Mouse (Mus musculus) hindbrain, embryonic 15.5 days (tissue): ENCODE measurements around the gene Tmppe. TPM values are rescaled to one million over a fixed set of nuclear protein-coding genes. Genes with fewer than 3 reads are reported as not detected.

Experiments used
- ATAC-seq: fragments of 200-750 bp; cut with Nextera tagmentation; 2 replicates; pipeline ENCODE4 v1.8.0; 2017; ENCODE audit warnings: low read depth, moderate number of reproducible peaks, moderate TSS enrichment; ENCODE audit not compliant: low FRiP score
- H3K27ac ChIP-seq: fragments of 300-500 bp; sonication (generic); replicated peaks from 2 replicates; pipeline ENCODE4 v1.5.1; 2015; ENCODE audit warnings: mild to moderate bottlenecking, inconsistent platforms
- H3K27me3 ChIP-seq: fragments of 300-500 bp; sonication (generic); 2 replicates; pipeline ENCODE4 v1.6.1; 2015; ENCODE audit warnings: control low read depth, inconsistent platforms
- H3K36me3 ChIP-seq: fragments of 300-500 bp; sonication (generic); 2 replicates; pipeline ENCODE4 v1.6.1; 2015; ENCODE audit warnings: control low read depth, inconsistent platforms
- H3K4me1 ChIP-seq: fragments of 300-500 bp; sonication (generic); replicated peaks from 2 replicates; pipeline ENCODE4 v1.6.1; 2015; ENCODE audit warnings: control low read depth, inconsistent platforms
- H3K4me2 ChIP-seq: fragments of 300-500 bp; sonication (generic); 2 replicates; pipeline ENCODE4 v1.6.1; 2015; ENCODE audit warnings: moderate library complexity, mild to moderate bottlenecking, inconsistent platforms
- H3K4me3 ChIP-seq: fragments of 300-500 bp; sonication (generic); 2 replicates; pipeline ENCODE4 v1.5.1; 2015; ENCODE audit warnings: mild to moderate bottlenecking, inconsistent platforms
- H3K9ac ChIP-seq: fragments of 300-500 bp; sonication (generic); 2 replicates; pipeline ENCODE4 v1.6.1; 2015; ENCODE audit warnings: inconsistent platforms
- H3K9me3 ChIP-seq: fragments of 300-500 bp; sonication (generic); 2 replicates; pipeline ENCODE4 v1.6.1; 2016; ENCODE audit warnings: control low read depth, inconsistent platforms
- WGBS: fragments of 180-500 bp; shearing (Covaris S2); methylation state at CpG from one replicate; pipeline ENCODE4 v1.1.7; 2015; 5-methylcytosine and 5-hydroxymethylcytosine counted together
- polyA plus RNA-seq: library from polyadenylated mRNA; unstranded; fragments of >200 nt; fragmentation: Nextera tagmentation; extraction: Ambion mirVana; gene quantifications from 2 replicates; pipeline ENCODE4 v1.2.1, GENCODE M21; 2015

The Tmppe gene
- polyA plus RNA-seq, 1 experiment from 2014 or later: 10.1 TPM

DNA sequence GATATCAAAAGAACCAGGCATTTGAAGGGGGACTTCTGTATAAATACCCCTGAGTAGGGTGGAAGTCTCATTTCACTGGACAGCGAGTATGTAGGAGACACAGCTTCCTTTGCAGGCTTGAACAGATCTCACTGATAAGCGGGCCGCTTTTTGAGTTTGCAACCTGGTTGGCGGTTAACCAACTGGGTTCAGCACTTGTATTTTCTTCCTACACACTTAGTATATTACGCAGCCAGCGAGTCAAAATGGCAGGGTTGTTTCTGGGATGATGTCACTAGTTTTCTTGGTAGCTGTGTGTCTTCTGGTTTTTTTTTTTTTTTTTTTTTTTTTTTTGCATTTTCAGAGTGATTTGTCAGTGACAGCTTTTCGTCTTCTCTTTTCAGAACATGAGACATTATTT, 20.9 kb downstream of the Tmppe start:
- H3K27me3 ChIP-seq: no peaks in the 10 kb centered on the region
- ATAC-seq: no peak
- H3K4me2 ChIP-seq: no peak overlapping the region
- H3K9ac ChIP-seq: no peak overlapping the region
- 95% methylated on average over 7 of the region's 7 CpGs for WGBS
- H3K4me3 ChIP-seq: no peak overlapping the region
- H3K9me3 ChIP-seq: no peaks in the 10 kb centered on the region
- H3K4me1 ChIP-seq: no peaks in the 10 kb centered on the region
- H3K36me3 ChIP-seq: peaks cover 11% of the 10 kb centered on the region
- no peak overlapping the region for H3K27ac ChIP-seq

DNA sequence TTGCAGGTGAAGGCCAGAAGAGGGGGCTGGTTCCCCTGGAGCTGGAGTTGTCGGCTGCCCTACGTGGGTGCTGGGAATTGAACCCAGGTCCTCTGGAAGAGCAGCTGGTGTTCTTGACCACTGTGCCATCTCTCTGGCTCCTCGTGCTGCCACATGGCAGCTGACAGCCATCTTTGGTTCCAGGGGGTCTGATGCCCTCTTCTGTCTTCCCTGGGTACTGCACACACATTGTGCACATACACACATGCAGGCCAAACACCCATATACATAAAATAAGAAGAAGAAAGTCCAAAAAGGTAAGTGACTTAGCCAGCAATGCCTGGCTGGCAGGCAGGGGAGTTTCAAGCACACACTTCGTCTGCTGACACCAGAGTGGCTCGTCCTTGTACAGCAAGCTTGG, 24.7 kb downstream of the Tmppe start:
- Histone ChIP-seq H3K9me3 (no peaks in the 10 kb centered on the region), H3K36me3 (peaks cover 13% of the 10 kb centered on the region), H3K27ac (no peak overlapping the region), H3K4me3 (no peak overlapping the region), H3K27me3 (no peaks in the 10 kb centered on the region), H3K4me2 (no peak overlapping the region), H3K4me1 (no peaks in the 10 kb centered on the region), H3K9ac (no peak overlapping the region)
- WGBS: 98% methylated on average over 5 of the region's 5 CpGs
- ATAC-seq: no peak

DNA sequence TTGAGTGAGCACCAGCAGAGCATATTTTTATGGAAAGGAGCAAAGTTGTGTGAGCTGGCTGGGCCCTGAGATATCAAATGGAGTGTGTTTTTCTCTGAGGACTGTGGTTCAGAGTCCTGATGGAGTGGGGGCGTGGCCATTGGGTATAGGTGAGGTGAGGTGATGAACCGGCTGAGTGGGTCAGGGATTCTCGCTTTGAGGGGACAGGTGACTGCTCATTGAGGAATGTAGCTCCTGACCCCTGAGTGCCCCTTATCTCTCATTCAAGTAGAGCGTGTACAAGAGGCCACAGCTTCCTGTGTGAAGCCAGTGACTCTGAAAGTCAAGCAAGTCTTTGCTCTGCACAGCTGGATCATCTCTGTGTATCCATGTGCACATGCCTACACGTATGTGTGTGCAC, 25.3 kb downstream of the Tmppe start:
- ATAC-seq: no peak

DNA sequence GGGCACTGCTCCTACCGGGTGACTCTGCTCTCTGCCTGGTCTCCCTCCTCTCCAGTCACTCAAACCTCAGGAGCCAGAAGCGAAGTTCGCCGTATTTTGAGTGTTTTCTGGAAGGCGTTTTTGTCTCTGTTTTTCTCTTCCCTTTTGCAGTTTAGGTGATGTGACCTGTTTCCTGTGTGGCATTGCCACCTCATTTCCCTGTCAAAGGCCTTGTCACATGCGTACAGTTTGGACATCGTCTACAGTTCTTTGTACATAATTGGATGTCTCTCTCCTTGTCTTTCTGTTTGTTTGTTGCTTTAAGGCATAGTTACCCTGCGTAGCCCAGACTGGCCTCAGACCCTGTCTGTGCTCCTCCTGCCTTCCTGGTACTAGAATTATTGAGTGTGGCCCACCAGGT, 26.5 kb downstream of the Tmppe start:
- WGBS: 92% methylated on average over 8 of the region's 8 CpGs
- H3K9me3 ChIP-seq: no peaks in the 10 kb centered on the region
- H3K9ac ChIP-seq: no peak overlapping the region
- no peaks in the 10 kb centered on the region for H3K4me1 ChIP-seq
- H3K4me3 ChIP-seq: no peak overlapping the region
- no peaks in the 10 kb centered on the region for H3K27me3 ChIP-seq
- H3K36me3 ChIP-seq: peaks cover 14% of the 10 kb centered on the region
- H3K27ac ChIP-seq: no peak overlapping the region
- ATAC-seq: no peak
- H3K4me2 ChIP-seq: no peak overlapping the region

More for the DNA sequence above, 25.3 kb downstream of the Tmppe start:
- no peak overlapping the region for H3K4me3 ChIP-seq
- H3K9ac ChIP-seq: no peak overlapping the region
- 97% methylated on average over 5 of the region's 5 CpGs for WGBS
- H3K9me3 ChIP-seq: no peaks in the 10 kb centered on the region
- no peaks in the 10 kb centered on the region for H3K27me3 ChIP-seq
- H3K4me2 ChIP-seq: no peak overlapping the region
- peaks cover 14% of the 10 kb centered on the region for H3K36me3 ChIP-seq
- no peaks in the 10 kb centered on the region for H3K4me1 ChIP-seq
- no peak overlapping the region for H3K27ac ChIP-seq

DNA sequence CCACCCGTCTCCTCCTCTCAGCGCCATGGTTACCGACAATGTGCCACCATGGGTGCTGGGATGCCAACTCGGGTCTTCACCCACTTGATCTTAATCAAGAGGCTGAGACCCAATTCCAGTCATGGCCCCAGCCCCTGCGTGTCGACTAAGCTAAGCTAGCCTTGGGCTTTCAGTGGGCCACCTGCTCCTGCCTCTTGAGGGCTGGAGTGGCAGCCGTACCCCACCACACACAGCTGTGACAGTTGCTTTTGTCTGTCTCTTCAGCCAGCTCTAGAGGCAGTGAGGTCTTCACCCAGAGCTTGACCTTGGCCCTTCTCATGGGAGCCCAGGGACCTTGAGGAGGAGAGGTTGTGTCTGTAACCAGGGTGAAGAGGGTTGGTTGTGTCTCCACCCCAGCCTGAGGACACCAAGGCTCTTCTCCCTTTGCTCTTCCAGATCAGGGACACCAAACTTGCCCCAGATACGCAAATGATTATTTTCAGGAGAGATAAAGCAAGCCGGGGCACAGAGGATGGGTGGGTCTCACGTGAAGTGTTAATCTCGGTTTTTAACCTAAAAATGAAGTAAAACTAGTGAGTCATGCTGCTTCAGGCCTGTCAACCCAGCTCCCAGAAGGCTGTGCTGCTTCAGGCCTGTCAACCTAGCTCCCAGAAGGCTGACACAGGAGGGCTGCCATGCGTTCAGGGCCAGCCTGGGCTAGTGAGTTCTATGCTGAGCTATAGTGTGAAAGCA, 27.4 kb downstream of the Tmppe start:
- no peak overlapping the region for H3K27ac ChIP-seq
- no peak overlapping the region for H3K9ac ChIP-seq
- H3K9me3 ChIP-seq: no peaks in the 10 kb centered on the region
- H3K4me3 ChIP-seq: no peak overlapping the region
- H3K36me3 ChIP-seq: peaks cover 14% of the 10 kb centered on the region
- no peak for ATAC-seq
- no peaks in the 10 kb centered on the region for H3K27me3 ChIP-seq
- WGBS: 81% methylated on average over 12 of the region's 12 CpGs
- H3K4me1 ChIP-seq: no peaks in the 10 kb centered on the region
- H3K4me2 ChIP-seq: no peak overlapping the region

DNA sequence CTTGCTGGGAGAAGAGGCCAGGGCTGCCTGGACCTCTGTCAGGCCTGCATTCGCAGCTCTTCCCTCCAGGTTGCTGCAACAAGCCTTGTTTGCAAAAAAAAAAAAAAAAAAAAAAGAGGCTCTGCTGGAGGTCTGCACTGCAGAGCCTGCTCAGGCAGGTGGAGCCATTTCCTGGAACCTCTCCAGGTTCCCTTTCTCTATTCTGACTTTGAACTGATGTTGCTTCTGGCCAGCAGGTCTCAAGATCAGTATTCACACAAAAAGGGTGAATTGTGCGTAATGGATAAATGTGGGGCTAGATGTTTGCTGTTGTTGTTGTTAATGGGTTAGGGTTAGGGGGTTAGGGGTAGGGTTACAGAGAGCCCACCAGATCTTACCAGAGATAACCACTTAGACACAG, 34.8 kb downstream of the Tmppe start:
- ATAC-seq: no peak
- H3K9ac ChIP-seq: no peak overlapping the region
- peaks cover 15% of the 10 kb centered on the region; the same call in 1 of the 2 replicates for H3K36me3 ChIP-seq
- peaks cover 5% of the 10 kb centered on the region; the same call in 1 of the 2 replicates for H3K9me3 ChIP-seq
- H3K4me2 ChIP-seq: no peak overlapping the region
- no peak overlapping the region for H3K4me3 ChIP-seq
- WGBS: 67% methylated on average over 2 of the region's 2 CpGs
- H3K4me1 ChIP-seq: no peaks in the 10 kb centered on the region
- no peak overlapping the region for H3K27ac ChIP-seq
- no peaks in the 10 kb centered on the region for H3K27me3 ChIP-seq

DNA sequence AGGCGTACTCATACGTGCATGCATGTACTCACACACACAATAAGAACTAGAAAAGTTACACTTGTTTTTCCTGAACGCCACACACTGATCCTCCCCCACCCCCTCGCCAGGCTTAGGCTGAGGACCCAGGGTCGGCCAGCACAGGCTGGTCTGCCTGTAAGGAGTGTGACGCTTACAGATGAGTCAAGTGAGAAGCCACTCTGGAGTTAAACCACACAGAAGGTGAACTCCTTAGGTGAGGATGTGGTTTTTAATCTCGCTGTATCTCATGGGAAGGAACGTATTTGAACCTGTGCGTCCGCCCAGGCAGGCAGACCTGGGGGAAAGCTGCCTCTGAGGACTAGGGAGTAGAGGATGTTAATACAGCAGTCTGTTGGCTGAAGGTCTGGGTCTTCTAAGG, 39.6 kb downstream of the Tmppe start:
- Histone ChIP-seq H3K4me1 (no peaks in the 10 kb centered on the region), H3K9me3 (peaks cover 5% of the 10 kb centered on the region; the same call in 1 of the 2 replicates), H3K27me3 (no peaks in the 10 kb centered on the region), H3K9ac (no peak overlapping the region), H3K4me3 (no peak overlapping the region), H3K4me2 (no peak overlapping the region), H3K36me3 (peaks cover 15% of the 10 kb centered on the region; the same call in 1 of the 2 replicates), H3K27ac (no peak overlapping the region)
- ATAC-seq: no peak
- WGBS: 88% methylated on average over 10 of the region's 10 CpGs

DNA sequence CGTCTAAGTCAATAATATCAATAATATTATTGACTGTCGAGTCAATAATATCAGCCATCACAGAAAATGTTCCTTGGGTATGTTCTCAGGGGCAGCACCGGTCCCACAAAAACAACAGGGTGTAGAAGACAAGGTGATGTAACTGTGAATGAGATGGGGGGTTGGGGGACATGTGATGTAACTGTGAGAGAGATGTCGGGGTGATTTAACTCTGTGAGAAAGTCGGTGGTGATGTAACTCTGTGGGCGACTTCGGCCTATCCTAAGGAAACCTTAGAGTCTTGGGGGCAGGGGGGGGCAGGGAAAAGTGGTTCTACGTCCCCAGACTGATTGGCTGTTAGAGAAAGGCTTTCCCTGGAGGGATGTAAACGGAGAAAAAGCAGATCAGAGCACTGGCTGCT, 41.3 kb downstream of the Tmppe start:
- Histone ChIP-seq H3K27ac (no peak overlapping the region), H3K36me3 (0 out of 2 replicates have a peak, but pooled peaks cover 2% of the 10 kb centered on the region), H3K27me3 (no peaks in the 10 kb centered on the region), H3K4me1 (no peaks in the 10 kb centered on the region), H3K9me3 (no peaks in the 10 kb centered on the region), H3K9ac (no peak overlapping the region), H3K4me2 (no peak overlapping the region), H3K4me3 (no peak overlapping the region)
- 94% methylated on average over 9 of the region's 9 CpGs for WGBS
- no peak for ATAC-seq

DNA sequence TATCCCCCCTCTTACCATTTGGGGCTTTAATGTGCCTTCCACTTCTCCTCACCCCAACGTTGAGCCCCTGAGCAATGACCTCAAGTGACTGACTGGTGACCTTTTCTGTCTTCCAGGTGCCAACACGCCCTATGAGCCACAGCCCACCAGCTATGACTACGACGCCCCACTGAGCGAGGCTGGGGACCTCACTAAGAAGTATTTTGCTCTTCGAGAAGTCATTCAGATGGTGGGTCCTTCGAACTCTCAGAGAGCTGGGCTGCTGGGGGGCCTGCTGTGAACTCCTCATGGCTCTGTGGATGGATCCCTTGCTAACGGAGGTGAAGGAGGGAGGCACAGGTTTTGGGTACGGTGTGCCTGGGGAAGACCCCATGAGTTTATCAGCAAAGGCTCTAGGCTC, 42.0 kb downstream of the Tmppe start:
- H3K4me1 ChIP-seq: no peaks in the 10 kb centered on the region
- no peak for ATAC-seq
- H3K36me3 ChIP-seq: 0 out of 2 replicates have a peak, but pooled peaks cover 2% of the 10 kb centered on the region
- H3K4me3 ChIP-seq: no peak overlapping the region
- no peak overlapping the region for H3K4me2 ChIP-seq
- no peaks in the 10 kb centered on the region for H3K9me3 ChIP-seq
- no peaks in the 10 kb centered on the region for H3K27me3 ChIP-seq
- H3K9ac ChIP-seq: no peak overlapping the region
- no peak overlapping the region for H3K27ac ChIP-seq
- 85% methylated on average over 9 of the region's 9 CpGs for WGBS

DNA sequence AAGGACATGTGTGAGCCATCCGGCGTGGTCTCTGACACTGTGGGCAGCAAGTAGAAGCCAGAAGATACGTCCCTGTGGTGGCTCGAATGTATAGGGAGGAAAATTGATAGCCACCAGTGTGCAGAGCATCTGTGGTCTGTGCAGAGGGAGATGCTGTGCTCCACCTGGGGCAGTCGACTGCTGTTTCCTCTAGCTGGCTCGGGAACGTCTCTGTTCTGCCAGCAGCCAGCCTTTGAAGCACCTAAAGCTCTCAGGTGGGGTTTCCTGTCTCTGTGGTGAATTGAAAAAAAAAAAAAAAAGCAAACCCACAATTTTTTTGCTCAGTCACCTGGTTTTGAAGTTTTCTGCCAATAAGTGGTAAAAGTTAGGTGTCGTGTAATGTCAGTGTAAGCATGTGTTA, 42.4 kb downstream of the Tmppe start:
- H3K9ac ChIP-seq: no peak overlapping the region
- no peak overlapping the region for H3K27ac ChIP-seq
- no peak overlapping the region for H3K4me3 ChIP-seq
- H3K4me1 ChIP-seq: no peaks in the 10 kb centered on the region
- H3K9me3 ChIP-seq: no peaks in the 10 kb centered on the region
- no peaks in the 10 kb centered on the region for H3K27me3 ChIP-seq
- no peak for ATAC-seq
- H3K36me3 ChIP-seq: 0 out of 2 replicates have a peak, but pooled peaks cover 2% of the 10 kb centered on the region
- H3K4me2 ChIP-seq: no peak overlapping the region
- 92% methylated on average over 8 of the region's 8 CpGs for WGBS

DNA sequence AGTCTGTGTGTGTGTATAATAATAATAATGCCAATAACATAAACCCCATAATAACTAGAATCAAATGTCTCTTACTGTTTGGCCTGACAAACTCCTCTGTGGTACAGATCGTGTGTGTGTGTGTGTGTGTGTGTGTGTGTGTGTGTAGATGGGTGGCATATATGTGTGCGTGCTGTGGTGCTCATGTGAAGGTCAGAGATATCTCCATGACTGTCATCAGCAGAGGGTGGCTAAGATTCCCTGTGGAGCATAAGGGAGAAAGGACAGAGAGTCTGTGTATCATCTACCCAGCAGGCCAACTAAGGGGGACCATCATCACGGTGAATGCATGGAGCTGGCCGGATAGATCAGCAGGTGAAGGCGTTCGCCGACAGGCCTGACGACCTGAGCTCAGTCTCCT, 46.0 kb downstream of the Tmppe start:
- no peaks in the 10 kb centered on the region for H3K27me3 ChIP-seq
- H3K4me3 ChIP-seq: no peak overlapping the region
- H3K36me3 ChIP-seq: 0 out of 2 replicates have a peak, but pooled peaks cover 2% of the 10 kb centered on the region
- H3K27ac ChIP-seq: no peak overlapping the region
- no peaks in the 10 kb centered on the region for H3K4me1 ChIP-seq
- H3K9me3 ChIP-seq: no peaks in the 10 kb centered on the region
- WGBS: 94% methylated on average over 8 of the region's 8 CpGs
- H3K9ac ChIP-seq: no peak overlapping the region
- ATAC-seq: no peak
- no peak overlapping the region for H3K4me2 ChIP-seq

DNA sequence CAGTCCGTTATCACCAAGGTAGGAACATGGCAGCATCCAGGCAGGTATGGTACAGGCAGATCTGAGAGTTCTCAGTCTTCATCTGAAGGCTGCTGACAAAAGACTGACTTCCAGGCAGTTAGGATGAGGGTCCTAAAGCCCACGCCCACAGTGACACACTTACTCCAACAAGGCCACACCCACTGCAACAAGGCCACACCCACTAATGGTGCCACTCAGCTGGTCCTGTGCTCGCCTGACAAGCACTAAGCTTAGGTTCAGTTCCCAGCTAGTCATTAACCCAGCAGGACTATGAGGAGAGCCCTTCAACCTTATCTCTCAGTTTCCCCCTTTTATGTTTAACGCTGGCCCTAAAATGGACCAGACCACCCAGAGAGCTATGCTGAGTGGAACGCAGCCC, 47.8 kb downstream of the Tmppe start:
- Histone ChIP-seq H3K4me3 (no peak overlapping the region), H3K4me2 (no peak overlapping the region), H3K27ac (no peak overlapping the region), H3K36me3 (no peaks in the 10 kb centered on the region), H3K9me3 (no peaks in the 10 kb centered on the region), H3K27me3 (no peaks in the 10 kb centered on the region), H3K4me1 (no peaks in the 10 kb centered on the region), H3K9ac (no peak overlapping the region)
- 80% methylated on average over 5 of the region's 5 CpGs for WGBS
- ATAC-seq: no peak
